Mouse (Mus musculus): ENCODE measurements at regions not wholly inside any gene's neighbourhood (a gene's known extent, or its start where the extent isn't known, plus 50 kb on each side); places are given as distances from the start of the nearest gene placed in this dataset.

- H3K27ac ChIP-seq (ENCODE audit: control insufficient read depth, low read depth, low read length) = no peak overlapping the region
- no peaks in the 10 kb centered on the region for H3K36me3 ChIP-seq (ENCODE audit: control insufficient read depth in 1 of 2, insufficient read depth in 2 of 2, low read length in 2 of 2)
- TF ChIP-seq MAFK (IDR thresholded peaks at IDR 0.05; ENCODE audit: borderline replicate concordance, low read depth, low read length) (no peak), TAL1 (IDR thresholded peaks at IDR 0.05; ENCODE audit: low read length) (no peak), NRF1 (IDR thresholded peaks at IDR 0.05; ENCODE audit: insufficient read depth, low read depth, low read length, poor library complexity, severe bottlenecking) (no peak), ZMIZ1 (IDR thresholded peaks at IDR 0.05; ENCODE audit: low read depth, low read length) (no peak), GATA1 (IDR thresholded peaks at IDR 0.05; ENCODE audit: low read depth, low read length) (no peak), MXI1 (IDR thresholded peaks at IDR 0.05; ENCODE audit: low read depth, low read length) (no peak), ZKSCAN1 (IDR thresholded peaks at IDR 0.05; ENCODE audit: low read depth, low read length) (no peak), TCF12 (IDR thresholded peaks at IDR 0.05; ENCODE audit: low read depth, low read length) (no peak), SMC3 (IDR thresholded peaks at IDR 0.05; ENCODE audit: low read depth, low read length) (no peak), NELFE (IDR thresholded peaks at IDR 0.05; ENCODE audit: low read depth, low read length) (no peak), ZNF384 (IDR thresholded peaks at IDR 0.05; ENCODE audit: low read depth, low read length) (no peak), MAZ (IDR thresholded peaks at IDR 0.05; ENCODE audit: low read depth, low read length) (no peak), JUND (IDR thresholded peaks at IDR 0.05; ENCODE audit: low read depth, low read length) (no peak)
- H3K79me2 ChIP-seq (ENCODE audit: control insufficient read depth, insufficient read depth, low read length, poor library complexity) = no peaks in the 10 kb centered on the region
- no peak for DNase-seq (ENCODE audit: low read depth, low spot score)
- H3K9me3 ChIP-seq (replicated peaks; ENCODE audit: insufficient read depth, low read length) = no peaks in the 10 kb centered on the region
- no peak overlapping the region for H3K4me3 ChIP-seq (ENCODE audit: control insufficient read depth in 1 of 2, insufficient read depth in 1 of 2, low read depth in 2 of 2, low read length in 2 of 2)
- no peak overlapping the region for H3K9ac ChIP-seq (ENCODE audit: control insufficient read depth, low read depth, low read length, poor library complexity, severe bottlenecking)
- no peaks in the 10 kb centered on the region for H3K27me3 ChIP-seq (ENCODE audit: control insufficient read depth in 1 of 2, insufficient read depth in 2 of 2, low read length in 2 of 2)
- H3K4me1 ChIP-seq (ENCODE audit: control insufficient read depth in 1 of 2, insufficient read depth in 2 of 2, low read length in 2 of 2) = no peaks in the 10 kb centered on the region
Measured at GRCm38 (mm10) chr13:80502927-80503326, 380.3 kb upstream of the Arrdc3 start.

GRCm38 (mm10) chr13:80514171-80514981, 368.8 kb upstream of the Arrdc3 start:
- Histone ChIP-seq H3K4me1 (ENCODE audit: control insufficient read depth in 1 of 2, insufficient read depth in 2 of 2, low read length in 2 of 2) (no peaks in the 10 kb centered on the region), H3K4me3 (ENCODE audit: control insufficient read depth in 1 of 2, insufficient read depth in 1 of 2, low read depth in 2 of 2, low read length in 2 of 2) (no peak overlapping the region), H3K9me3 (replicated peaks; ENCODE audit: insufficient read depth, low read length) (no peaks in the 10 kb centered on the region), H3K27ac (ENCODE audit: control insufficient read depth, low read depth, low read length) (no peak overlapping the region), H3K79me2 (ENCODE audit: control insufficient read depth, insufficient read depth, low read length, poor library complexity) (no peaks in the 10 kb centered on the region), H3K36me3 (ENCODE audit: control insufficient read depth in 1 of 2, insufficient read depth in 2 of 2, low read length in 2 of 2) (no peaks in the 10 kb centered on the region), H3K27me3 (ENCODE audit: control insufficient read depth in 1 of 2, insufficient read depth in 2 of 2, low read length in 2 of 2) (no peaks in the 10 kb centered on the region), H3K9ac (ENCODE audit: control insufficient read depth, low read depth, low read length, poor library complexity, severe bottlenecking) (no peak overlapping the region)
- no peak for DNase-seq (ENCODE audit: low read depth, low spot score)
- TF ChIP-seq NRF1 (IDR thresholded peaks at IDR 0.05; ENCODE audit: insufficient read depth, low read depth, low read length, poor library complexity, severe bottlenecking) (no peak), TAL1 (IDR thresholded peaks at IDR 0.05; ENCODE audit: low read length) (no peak), MEF2A (IDR thresholded peaks at IDR 0.05; ENCODE audit: extremely low read depth, insufficient replicate concordance, low read depth, low read length, poor library complexity, severe bottlenecking) (no peak), TBP (IDR thresholded peaks at IDR 0.05; ENCODE audit: low read depth, low read length) (no peak), ZNF384 (IDR thresholded peaks at IDR 0.05; ENCODE audit: low read depth, low read length) (no peak), ZMIZ1 (IDR thresholded peaks at IDR 0.05; ENCODE audit: low read depth, low read length) (no peak), MAX (IDR thresholded peaks at IDR 0.05; ENCODE audit: low read length) (no peak), RCOR1 (IDR thresholded peaks at IDR 0.05; ENCODE audit: low read depth, low read length) (no peak), SIN3A (IDR thresholded peaks at IDR 0.05; ENCODE audit: low read length) (no peak), USF2 (IDR thresholded peaks at IDR 0.05; ENCODE audit: borderline replicate concordance in 1 of 2, insufficient read depth in 1 of 2, low read depth in 1 of 2, low read length in 2 of 2) (no peak), RAD21 (IDR thresholded peaks at IDR 0.05; ENCODE audit: low read depth, low read length) (no peak), SMC3 (IDR thresholded peaks at IDR 0.05; ENCODE audit: low read depth, low read length) (no peak), USF1 (IDR thresholded peaks at IDR 0.05; ENCODE audit: low read depth, low read length) (no peak), ZC3H11A (IDR thresholded peaks at IDR 0.05; ENCODE audit: low read depth, low read length) (no peak), CHD1 (IDR thresholded peaks at IDR 0.05; ENCODE audit: low read depth, low read length) (no peak), TCF12 (IDR thresholded peaks at IDR 0.05; ENCODE audit: low read depth, low read length) (no peak), MYB (IDR thresholded peaks at IDR 0.05; ENCODE audit: low read depth, low read length) (no peak), POLR2AphosphoS2 (IDR thresholded peaks at IDR 0.05; ENCODE audit: low read length) (no peak), ETS1 (IDR thresholded peaks at IDR 0.05; ENCODE audit: low read depth, low read length) (no peak), UBTF (IDR thresholded peaks at IDR 0.05; ENCODE audit: borderline replicate concordance, insufficient read depth, low read depth, low read length) (no peak)
